Mouse (Mus musculus) testis, adult 2 months (tissue): Measurements from ENCODE around the gene Lyl1. TPM values are rescaled to one million over a fixed set of nuclear protein-coding genes. Genes with fewer than 3 reads are reported as not detected.

ENCODE experiments used
- H3K27ac ChIP-seq: fragments of 200-500 bp; 2 replicates; pipeline ENCODE4 v1.5.1; 2012; ENCODE audit warnings: low read depth, low read length; ENCODE audit not compliant: control insufficient read depth, insufficient read depth
- H3K27me3 ChIP-seq: fragments of 200-500 bp; 2 replicates; pipeline ENCODE4 v1.6.1; 2012; ENCODE audit warnings: mild to moderate bottlenecking, low read length, moderate library complexity; ENCODE audit not compliant: control insufficient read depth, insufficient read depth
- H3K36me3 ChIP-seq: fragments of 200-500 bp; 2 replicates; pipeline ENCODE4 v1.6.1; 2012; ENCODE audit warnings: mild to moderate bottlenecking, low read length; ENCODE audit not compliant: control insufficient read depth, insufficient read depth
- H3K4me1 ChIP-seq: fragments of 200-500 bp; 2 replicates; pipeline ENCODE4 v1.6.1; 2012; ENCODE audit warnings: low read length; ENCODE audit not compliant: control insufficient read depth, insufficient read depth
- H3K4me3 ChIP-seq: fragments of 200-500 bp; 2 replicates; pipeline ENCODE4 v1.5.1; 2012; ENCODE audit warnings: low read depth, mild to moderate bottlenecking, low read length, moderate library complexity, mixed read lengths; ENCODE audit not compliant: control insufficient read depth
- CTCF ChIP-seq: fragments of 200-500 bp; IDR thresholded peaks from 2 replicates; pipeline ENCODE4 v1.5.1; 2012; ENCODE audit warnings: low read depth, mild to moderate bottlenecking, inconsistent platforms, low read length, moderate library complexity; ENCODE audit not compliant: control insufficient read depth, insufficient read depth, insufficient replicate concordance
- POLR2A ChIP-seq: fragments of 200-500 bp; IDR thresholded peaks from 2 replicates; pipeline ENCODE4 v1.6.1; 2012; ENCODE audit warnings: low read depth, mild to moderate bottlenecking, inconsistent platforms, low read length, moderate library complexity; ENCODE audit not compliant: control insufficient read depth
- polyA plus RNA-seq: library from polyadenylated mRNA; depleted of rRNA; stranded (reverse); fragments of >200 nt; gene quantifications from 2 replicates; pipeline ENCODE4 v1.2.3, GENCODE M21; 2012

The Lyl1 gene
- polyA plus RNA-seq, 1 experiment = 0.93 TPM

GRCm38 (mm10) chr8:84706610-84707266 lies 5.5 kb downstream of the Lyl1 start:
- Histone ChIP-seq H3K4me3 (peak overlapping the region; percentile 46), H3K36me3 (no peaks in the 10 kb centered on the region), H3K27me3 (no peaks in the 10 kb centered on the region; the same call in 1 of the 2 replicates), H3K27ac (peak overlapping the region; percentile 71; the same call in 1 of the 2 replicates), H3K4me1 (peaks cover 32% of the 10 kb centered on the region)
- TF ChIP-seq CTCF (no peak), POLR2A (no peak)

DNA sequence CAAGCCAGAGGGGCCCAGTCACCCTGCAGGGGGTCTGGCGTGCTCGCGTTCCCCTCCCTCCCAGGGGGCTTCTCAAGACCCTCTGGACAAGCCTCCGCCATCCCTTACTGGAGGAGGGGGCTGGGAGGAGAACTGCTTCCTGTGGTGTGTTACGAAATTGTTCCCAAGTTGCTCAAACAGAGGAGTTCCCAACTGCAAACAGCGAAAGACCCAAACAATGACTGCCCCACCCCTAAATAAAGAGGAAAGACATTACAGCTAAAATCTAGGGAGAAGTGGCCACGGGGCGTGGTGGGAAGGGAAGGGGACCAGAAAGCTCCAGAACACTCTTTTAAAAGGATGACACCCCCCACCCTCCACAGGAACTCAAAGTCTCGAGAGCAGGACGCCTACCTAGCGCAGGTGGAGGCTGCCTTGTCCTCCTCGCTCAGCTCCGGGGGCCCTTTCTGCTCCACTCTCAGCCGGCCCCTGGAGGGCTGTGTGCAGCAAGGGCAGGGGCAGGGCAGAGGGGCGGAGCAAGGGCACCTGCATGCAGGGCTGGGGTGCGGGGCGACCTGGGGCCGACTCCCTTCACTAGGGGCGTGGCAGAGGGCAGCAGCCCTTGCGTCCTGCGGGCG lies 6.1 kb downstream of the Lyl1 start:
- no peaks in the 10 kb centered on the region for H3K36me3 ChIP-seq
- peak overlapping the region; percentile 71 for H3K27ac ChIP-seq
- H3K4me3 ChIP-seq = peak overlapping the region; percentile 46
- H3K4me1 ChIP-seq = peaks cover 32% of the 10 kb centered on the region
- TF ChIP-seq CTCF = no peak
- TF ChIP-seq POLR2A = no peak
- H3K27me3 ChIP-seq = no peaks in the 10 kb centered on the region; the same call in 1 of the 2 replicates

- TF ChIP-seq POLR2A (no peak), CTCF (no peak)
- Histone ChIP-seq H3K27me3 (no peaks in the 10 kb centered on the region; the same call in 1 of the 2 replicates), H3K27ac (peak overlapping the region; percentile 71; the same call in 1 of the 2 replicates), H3K4me3 (no peak overlapping the region), H3K36me3 (no peaks in the 10 kb centered on the region), H3K4me1 (peaks cover 32% of the 10 kb centered on the region)
Observed at GRCm38 (mm10) chr8:84708071-84708541, 6.8 kb downstream of the Lyl1 start.

DNA sequence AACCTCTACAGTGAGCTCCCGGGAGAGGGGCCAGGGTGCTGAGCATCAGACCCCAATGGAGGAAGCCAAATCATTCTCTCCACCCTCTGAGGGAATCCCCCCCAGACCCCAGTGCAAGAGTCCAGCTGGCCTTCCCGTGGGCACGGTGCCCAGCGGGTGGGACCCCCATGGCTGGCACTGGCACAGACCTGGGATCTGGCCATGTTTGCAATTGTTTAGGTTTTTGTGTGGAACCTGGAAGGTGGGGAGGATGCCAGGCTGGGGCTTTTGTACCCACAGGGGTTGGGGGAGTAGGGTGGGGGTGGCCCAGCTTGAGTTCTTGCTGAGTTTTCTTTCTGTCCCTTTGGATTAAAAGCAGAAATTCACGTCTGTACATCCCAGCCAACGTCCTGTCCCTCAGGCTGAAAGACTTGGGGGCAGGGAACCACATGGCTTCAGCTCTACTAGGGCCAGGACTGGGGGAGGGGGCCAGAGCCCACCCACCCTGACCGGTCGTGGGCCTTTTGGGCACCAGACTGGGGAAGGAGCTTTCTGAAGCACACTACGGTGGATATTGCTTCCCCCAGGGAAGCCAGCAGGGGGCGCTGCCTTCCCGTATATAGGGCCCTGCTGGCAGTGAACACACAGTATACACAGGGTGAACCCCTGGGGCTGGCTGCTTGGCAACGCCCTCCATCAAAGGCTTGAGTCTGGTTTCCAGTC lies 7.7 kb downstream of the Lyl1 start:
- Histone ChIP-seq H3K4me3 (no peak overlapping the region), H3K36me3 (no peaks in the 10 kb centered on the region), H3K4me1 (peaks cover 29% of the 10 kb centered on the region), H3K27ac (no peak overlapping the region; the same call in 1 of the 2 replicates), H3K27me3 (no peaks in the 10 kb centered on the region; the same call in 1 of the 2 replicates)
- TF ChIP-seq POLR2A (no peak), CTCF (peak; percentile 87; the same call in 1 of the 2 replicates)

- Histone ChIP-seq H3K27me3 (no peaks in the 10 kb centered on the region; the same call in 1 of the 2 replicates), H3K27ac (no peak overlapping the region), H3K36me3 (no peaks in the 10 kb centered on the region), H3K4me1 (peaks cover 25% of the 10 kb centered on the region), H3K4me3 (no peak overlapping the region)
- TF ChIP-seq CTCF = no peak
- no peak for TF ChIP-seq POLR2A
Observed at GRCm38 (mm10) chr8:84709931-84710330, 8.7 kb downstream of the Lyl1 start.

- no peaks in the 10 kb centered on the region for H3K36me3 ChIP-seq
- H3K27me3 ChIP-seq = no peaks in the 10 kb centered on the region
- TF ChIP-seq POLR2A (no peak), CTCF (no peak)
- H3K4me3 ChIP-seq = no peak overlapping the region
- H3K4me1 ChIP-seq = peaks cover 22% of the 10 kb centered on the region
- H3K27ac ChIP-seq = peak overlapping the region; percentile 11; the same call in 1 of the 2 replicates
Observed at GRCm38 (mm10) chr8:84711312-84711711, 10.1 kb downstream of the Lyl1 start.

DNA sequence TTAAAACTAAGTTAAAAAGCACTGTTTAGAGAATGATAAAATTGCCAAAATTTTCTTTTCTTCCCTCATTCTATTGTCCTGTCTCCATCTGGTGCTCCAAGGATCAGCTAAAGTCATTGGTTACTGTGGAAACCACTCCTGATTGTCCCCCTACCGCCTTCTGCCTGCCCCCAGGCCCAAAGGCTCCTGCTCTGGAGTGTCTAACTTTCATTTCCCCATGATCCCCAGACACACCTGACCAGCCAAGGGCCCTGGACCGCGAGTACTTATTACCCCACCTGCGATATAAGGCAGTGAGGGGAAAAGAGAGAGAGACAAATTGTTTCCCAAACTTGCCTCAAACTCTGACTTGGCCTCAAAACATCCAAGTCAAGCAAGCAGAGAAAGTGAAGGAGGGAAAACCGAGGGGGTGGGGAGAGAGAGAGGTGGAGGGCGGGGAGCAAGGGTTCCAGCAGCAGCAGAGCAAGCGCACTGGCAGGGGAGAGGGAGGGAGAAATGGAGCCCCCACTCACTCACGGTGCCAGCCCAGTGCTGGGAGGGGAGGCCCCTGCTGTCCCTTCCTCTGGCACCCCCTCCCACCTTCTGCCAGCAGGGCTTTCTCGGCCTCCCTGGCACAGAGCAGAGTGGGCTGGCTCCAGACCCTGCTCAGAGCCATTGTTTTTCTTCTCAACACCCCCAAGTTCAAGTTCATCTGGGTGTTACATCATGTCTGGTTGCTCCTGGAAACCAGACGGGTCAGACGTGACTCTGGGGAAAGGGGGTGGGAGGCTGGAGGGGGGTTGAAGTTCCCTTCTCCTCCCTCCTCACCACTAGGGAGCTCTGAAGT lies 10.9 kb downstream of the Lyl1 start:
- no peak for TF ChIP-seq CTCF
- no peak for TF ChIP-seq POLR2A
- no peaks in the 10 kb centered on the region for H3K27me3 ChIP-seq
- no peak overlapping the region for H3K4me3 ChIP-seq
- H3K36me3 ChIP-seq = no peaks in the 10 kb centered on the region
- peaks cover 17% of the 10 kb centered on the region for H3K4me1 ChIP-seq
- H3K27ac ChIP-seq = peak overlapping the region; percentile 68
